Mouse (Mus musculus): ENCODE measurements around the gene Snx10.

Snx10 gene

GRCm38 (mm10) chr6:51529457-51529856 lies 5.8 kb downstream of the Snx10 start:
- DNase-seq (ENCODE audit: extremely low read depth, low read depth, low spot score), result no peak

DNA sequence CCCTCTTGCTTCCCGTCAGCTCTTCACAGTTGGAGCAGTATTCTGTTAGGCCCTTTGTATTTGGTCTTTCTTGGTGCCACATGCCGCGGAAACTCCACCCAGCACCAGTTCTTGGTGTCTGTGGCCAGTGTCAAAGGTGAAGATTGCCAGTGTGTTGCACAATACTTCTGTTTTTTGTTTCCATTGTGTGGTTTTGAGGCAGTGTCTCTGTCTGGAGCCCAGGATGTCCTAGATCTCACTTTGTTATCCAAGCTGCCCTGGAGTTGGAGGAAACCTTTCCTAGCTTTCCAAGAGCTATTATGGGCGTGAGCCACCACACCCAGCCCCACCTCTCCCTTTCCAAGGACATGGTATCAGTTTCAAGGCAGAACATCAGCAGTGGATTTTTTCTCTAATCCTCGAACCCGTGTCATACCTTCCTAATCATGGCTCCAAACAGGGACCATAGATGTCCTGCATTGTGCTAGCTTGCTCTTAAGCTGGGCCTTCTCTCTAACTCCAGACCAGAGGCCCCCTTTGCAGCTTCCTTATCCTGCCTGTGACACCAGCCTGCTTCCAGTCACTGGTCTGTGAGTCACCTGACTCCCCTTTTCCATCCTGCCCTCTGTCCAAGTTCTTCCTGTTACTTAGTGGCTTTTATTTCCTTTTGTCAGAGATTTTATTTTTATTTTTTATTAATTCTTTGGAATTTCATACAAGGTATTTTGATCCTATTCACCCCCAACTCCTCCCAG lies 9.9 kb downstream of the Snx10 start:
- no peak for DNase-seq (ENCODE audit: extremely low read depth, low read depth, low spot score)

DNA sequence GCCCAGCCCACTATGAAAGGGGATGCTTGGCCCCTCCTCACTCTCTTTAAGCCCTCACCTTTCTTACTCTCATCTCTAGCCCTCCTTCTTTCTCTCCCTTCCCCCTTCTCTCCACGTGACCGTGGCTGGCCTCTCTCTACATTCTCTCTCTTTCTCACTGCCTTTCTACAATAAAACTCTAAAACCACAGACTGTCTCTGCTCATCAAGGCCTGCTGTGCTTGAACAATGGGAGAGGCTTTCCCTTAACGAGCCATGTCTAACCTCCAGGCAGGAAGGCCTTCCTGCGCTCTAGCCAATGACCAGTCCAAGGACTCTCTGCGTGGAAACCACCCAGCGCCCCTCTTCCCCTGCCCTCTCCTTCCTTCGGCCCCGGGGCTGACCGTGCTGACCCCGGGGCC lies 11.9 kb downstream of the Snx10 start:
- no peak for DNase-seq (ENCODE audit: extremely low read depth, low read depth, low spot score)

GRCm38 (mm10) chr6:51540525-51540924 lies 16.8 kb downstream of the Snx10 start:
- DNase-seq (ENCODE audit: extremely low read depth, low read depth, low spot score), result no peak

DNA sequence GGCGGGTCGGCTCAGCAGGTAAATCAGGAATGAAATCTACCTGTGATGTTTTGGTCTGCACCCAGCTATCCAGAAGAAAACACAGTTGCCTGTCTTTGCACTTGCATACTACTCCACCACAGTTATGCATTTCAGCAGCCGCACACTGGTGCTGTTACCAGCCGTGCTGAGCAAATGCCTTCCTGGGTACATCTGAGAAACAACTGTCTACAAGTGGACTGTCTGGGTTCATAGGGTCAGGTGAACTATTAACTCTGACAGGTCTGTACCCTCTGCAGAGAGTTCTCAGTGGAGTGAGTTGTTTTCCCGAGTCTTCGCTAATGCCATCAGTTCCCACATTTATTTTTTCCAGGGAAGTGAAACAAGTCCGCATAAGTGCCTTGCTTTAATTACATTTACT lies 17.7 kb downstream of the Snx10 start:
- DNase-seq (ENCODE audit: extremely low read depth, low read depth, low spot score), result no peak

- DNase-seq (ENCODE audit: extremely low read depth, low read depth, low spot score), result no peak
Measured at GRCm38 (mm10) chr6:51542147-51542546, 18.4 kb downstream of the Snx10 start.

DNA sequence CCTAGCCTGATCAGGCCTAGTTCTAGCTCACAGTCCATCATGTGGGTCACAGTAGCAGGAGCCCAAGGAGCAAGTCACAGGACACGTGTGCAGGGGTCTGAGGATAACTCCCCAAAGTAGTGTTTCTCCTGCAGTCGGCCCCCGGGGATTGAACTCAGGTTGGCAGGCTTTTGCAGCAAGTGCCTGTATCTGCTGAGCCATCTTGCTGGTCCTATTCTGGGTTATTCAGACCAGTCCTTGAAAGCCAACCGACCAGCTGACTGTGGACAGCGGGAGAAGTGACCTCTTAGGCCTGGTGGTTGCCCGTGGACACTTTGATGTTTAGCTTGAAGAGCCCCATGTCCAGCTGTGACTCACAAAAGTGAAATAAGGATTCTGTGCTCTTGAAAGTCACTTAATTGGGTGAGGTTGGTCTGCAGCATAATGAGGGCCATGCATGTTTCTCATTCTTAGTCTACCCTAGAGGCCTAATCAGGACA lies 20.0 kb downstream of the Snx10 start:
- DNase-seq (ENCODE audit: extremely low read depth, low read depth, low spot score), result no peak

GRCm38 (mm10) chr6:51544118-51544681 lies 20.5 kb downstream of the Snx10 start:
- no peak for DNase-seq (ENCODE audit: extremely low read depth, low read depth, low spot score)

DNA sequence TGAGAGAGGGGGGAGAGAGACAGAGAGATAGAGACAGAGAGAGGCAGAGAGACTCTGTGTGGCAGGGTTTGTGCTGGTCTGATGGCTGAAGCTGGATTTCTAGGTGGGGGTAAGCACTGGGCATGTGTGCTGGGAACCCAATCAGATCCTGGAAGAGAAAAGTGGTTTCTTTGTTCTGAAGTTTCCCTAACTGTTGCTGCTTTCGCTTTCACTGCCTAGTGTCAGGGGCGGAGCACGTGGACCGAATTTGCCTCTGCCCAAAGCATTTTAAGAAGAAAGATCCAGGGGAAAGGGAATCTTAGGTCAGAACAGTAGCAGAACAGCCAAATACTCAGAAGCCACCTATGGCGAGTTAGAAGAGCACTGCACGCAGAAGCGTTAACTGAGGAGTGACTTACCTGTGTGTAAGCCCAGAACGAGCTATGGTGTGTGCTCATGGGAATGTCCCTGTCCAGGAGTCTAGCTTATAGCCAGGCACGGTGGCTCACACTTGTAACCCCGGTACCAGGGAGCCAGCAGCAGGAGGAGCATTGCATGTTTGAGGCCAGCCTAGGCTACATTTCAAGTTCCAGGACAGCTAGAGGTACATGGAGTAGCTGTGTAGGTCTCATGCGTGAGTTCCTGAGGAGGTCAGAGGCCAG lies 21.6 kb downstream of the Snx10 start:
- DNase-seq (ENCODE audit: extremely low read depth, low read depth, low spot score), result no peak

GRCm38 (mm10) chr6:51546085-51546484 lies 22.4 kb downstream of the Snx10 start:
- no peak for DNase-seq (ENCODE audit: extremely low read depth, low read depth, low spot score)

DNA sequence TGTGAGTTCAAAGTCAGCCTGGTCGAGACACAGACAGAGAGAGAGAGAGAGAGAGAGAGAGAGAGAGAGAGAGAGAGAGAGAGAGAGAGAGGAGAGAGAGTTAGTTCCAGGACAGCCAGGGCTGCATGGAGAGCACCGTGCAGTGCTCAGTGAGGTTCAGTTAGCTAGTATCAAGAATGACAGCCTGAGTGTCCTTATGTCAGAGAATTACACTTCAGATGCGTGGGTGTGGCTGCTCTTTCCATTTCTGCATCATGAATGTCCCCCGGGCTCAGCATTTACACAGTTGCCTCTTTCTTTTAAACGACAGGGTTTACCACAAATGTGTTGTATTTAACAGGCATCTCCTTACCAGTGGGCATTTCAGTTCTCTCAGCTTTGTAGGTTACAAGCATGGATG lies 25.1 kb downstream of the Snx10 start:
- DNase-seq (ENCODE audit: extremely low read depth, low read depth, low spot score), result no peak

DNA sequence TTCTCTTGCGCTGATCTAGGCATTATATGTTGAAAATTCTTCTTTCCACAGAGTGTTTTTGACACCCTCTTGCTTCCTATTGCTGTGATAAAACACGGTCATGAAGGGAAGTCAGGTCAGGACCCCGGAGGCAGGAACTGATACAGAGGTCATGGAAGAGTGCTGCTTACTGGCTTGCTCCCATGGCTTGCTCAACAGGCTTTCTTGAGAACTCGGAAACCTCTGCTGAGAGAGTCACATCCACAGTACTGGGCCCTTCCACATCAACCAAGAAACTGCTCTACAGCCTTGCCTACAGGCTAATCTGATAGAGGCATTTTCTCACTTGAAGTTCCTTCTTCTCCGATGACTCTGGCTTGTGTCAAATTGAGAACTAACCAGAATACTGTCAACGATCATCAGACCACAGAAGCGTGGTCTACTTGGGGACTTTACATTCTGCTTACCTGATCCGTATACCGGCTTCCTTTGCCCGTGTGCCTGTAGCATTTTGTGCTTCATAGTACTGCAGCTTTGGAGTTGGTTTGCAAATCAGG lies 27.6 kb downstream of the Snx10 start:
- DNase-seq (ENCODE audit: extremely low read depth, low read depth, low spot score), result no peak

- no peak for DNase-seq (ENCODE audit: extremely low read depth, low read depth, low spot score)
Measured at GRCm38 (mm10) chr6:51556562-51556961, 32.9 kb downstream of the Snx10 start.

DNA sequence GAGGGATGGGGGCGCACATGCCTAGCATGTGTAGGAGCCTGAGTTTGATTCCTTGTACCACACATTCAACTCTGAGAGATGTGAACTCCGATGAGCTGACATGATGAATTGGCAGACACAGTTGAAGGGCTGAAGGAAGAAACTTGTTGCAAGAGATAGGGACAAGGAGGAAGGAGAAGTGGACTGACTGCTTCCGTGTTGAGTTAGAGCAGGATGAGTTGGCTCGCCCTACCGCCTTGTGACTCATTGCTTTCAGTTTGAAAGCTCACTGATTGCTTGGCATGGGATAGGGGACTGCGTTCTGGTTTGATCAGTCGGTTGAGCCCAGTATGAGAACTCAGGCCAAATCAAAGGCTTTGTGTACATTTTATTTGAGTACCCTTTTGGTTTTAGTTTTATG lies 34.6 kb downstream of the Snx10 start:
- no peak for DNase-seq (ENCODE audit: extremely low read depth, low read depth, low spot score)

DNA sequence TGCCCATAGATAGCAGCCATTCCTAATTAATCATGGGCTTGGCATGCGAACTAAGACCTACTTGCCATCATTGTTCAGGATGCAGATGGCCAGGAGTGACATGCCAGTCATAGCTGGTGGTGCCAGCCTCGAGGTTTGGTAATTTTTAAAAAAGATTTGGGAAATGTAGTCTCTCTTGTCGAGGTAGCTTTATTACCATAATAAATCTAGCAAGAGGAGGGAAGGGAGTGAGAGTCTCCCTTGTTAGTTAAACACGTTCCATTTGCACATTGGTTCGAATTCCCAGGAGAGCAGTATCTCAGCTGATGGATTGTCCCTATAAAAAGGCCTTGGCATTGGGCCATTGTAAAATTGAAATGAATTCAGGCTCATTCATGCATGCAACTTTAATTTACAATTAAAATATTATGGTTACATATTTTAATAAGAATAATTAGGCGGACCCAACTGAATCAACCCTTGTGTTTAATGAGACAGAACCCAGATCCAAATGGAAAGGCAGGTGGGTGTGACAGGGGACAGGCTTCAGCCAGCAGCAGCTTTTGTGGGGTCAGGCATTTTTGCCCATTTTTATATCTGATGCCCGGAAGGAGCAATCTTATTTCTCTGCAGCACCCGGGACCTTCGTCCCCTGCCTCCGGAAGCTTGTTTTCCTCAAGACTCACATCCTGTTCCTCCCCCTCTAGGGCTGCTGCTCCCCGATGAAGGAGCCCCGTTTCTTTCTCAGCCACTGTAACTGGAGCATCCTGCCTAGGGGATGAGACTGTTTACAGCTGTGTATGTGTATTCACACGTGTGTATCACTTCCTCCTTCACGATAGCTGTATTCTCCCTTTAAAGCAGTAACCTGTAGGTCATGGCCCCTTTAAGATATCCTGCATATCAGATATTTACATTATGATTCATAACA lies 43.3 kb downstream of the Snx10 start:
- no peak for DNase-seq (ENCODE audit: extremely low read depth, low read depth, low spot score)

DNA sequence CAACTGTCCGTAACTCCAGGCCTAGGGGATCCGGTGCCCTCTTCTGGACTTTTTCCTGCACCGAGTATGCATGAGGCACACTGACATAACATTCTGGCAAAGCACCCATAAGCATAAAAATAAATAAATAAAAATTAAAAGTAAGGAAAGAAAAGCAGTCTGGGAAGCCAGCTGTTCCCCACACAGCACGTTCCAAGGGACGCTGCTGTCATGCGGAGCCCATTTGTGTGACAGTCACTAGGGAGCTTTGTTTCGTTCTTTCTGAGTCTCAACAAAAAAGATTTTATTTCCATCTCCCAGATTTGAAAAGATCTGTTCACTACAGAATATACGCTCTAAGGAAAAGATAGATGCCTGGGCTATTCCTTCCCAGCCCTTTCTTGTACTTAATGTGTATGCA lies 45.4 kb downstream of the Snx10 start:
- no peak for DNase-seq (ENCODE audit: extremely low read depth, low read depth, low spot score)

- DNase-seq (ENCODE audit: extremely low read depth, low read depth, low spot score), result no peak
Measured at GRCm38 (mm10) chr6:51573136-51573535, 49.4 kb downstream of the Snx10 start.

DNA sequence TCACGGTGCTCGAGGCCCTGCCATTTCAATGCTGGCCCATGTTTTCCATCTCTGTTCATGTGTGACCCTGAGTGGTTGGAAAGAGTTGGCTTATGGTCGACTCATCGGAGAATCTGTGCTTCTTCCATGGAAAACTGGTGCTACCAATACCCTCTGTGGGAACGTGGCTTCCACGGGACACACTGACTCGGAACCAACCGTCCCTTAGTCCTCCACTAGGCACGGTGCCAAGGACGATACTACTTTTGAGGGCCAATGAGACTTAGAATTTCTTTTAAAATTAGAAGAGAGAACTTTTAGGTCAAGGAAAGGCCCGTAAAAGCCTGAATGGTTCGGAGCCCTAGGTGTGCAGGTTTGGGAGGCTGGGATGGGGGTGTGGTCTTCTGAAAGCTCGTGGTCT lies 50.4 kb downstream of the Snx10 start:
- DNase-seq (ENCODE audit: extremely low read depth, low read depth, low spot score), result no peak

- no peak for DNase-seq (ENCODE audit: extremely low read depth, low read depth, low spot score)
Measured at GRCm38 (mm10) chr6:51578415-51578814, 54.7 kb downstream of the Snx10 start.

DNA sequence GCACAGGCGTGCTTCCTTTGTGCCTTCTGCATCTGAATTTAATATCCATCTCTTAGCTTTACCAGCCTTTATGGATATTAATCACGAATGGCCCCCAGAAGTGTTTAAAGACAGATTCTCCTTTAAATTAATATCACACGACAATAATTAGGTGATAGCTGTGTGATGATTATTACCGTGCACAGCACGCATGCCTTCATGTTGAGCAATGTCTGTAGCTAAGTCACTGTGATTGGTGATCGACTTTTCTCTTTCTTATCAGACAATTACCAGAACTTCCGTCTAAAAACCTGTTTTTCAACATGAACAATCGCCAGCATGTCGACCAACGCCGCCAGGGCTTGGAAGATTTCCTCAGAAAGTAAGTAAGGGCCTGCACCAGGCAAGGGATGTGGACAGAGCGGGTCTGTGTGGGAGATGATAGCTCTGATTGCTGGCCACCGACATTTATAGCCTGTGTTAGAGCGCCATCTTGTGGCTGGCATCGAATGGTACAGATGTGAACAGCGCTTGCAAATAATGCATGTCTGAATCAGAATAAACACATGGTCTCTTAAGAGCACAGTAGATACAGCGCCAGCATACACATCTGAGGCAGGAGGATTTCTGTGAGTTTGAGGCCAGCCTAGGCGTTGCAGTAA lies 56.5 kb downstream of the Snx10 start:
- DNase-seq (ENCODE audit: extremely low read depth, low read depth, low spot score), result no peak

DNA sequence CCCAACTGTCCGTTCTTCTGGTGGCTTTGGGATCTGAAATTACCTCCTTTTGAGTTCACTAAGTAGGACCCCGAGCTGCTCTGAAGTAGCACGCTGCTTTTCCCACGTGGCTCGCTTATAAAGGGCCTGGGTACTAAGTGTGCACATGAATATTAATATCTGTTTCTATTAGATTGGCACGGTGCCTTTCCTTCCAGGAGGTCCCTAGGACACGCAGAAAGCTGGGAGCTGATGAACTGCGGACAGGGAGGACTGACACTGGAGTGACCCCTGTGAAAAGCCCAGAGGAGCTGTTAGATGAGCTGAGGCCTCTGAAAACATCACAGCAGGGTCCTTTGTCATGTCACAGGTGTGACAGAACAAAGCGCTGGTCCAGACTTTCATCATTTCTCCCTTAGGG lies 57.7 kb downstream of the Snx10 start:
- DNase-seq (ENCODE audit: extremely low read depth, low read depth, low spot score), result no peak
